Mouse (Mus musculus) midbrain, embryonic 16.5 days (tissue): ENCODE results near the gene Atg10. TPM values are rescaled to one million over a fixed set of nuclear protein-coding genes. Genes with fewer than 3 reads are reported as not detected.

Experiments
- ATAC-seq: fragments of 200-750 bp; cut with Nextera tagmentation; 2 replicates; pipeline ENCODE4 v1.8.0; 2017; ENCODE audit warnings: moderate TSS enrichment
- H3K27ac ChIP-seq: fragments of 300-500 bp; sonication (generic); 2 replicates; pipeline ENCODE4 v1.5.1; 2014; ENCODE audit warnings: mild to moderate bottlenecking, low read length, mixed read lengths
- H3K27me3 ChIP-seq: fragments of 300-500 bp; sonication (generic); 2 replicates; pipeline ENCODE4 v1.6.1; 2014; ENCODE audit warnings: low read depth, low read length, mixed read lengths; ENCODE audit not compliant: control insufficient read depth, insufficient read depth
- H3K36me3 ChIP-seq: fragments of 300-500 bp; sonication (generic); 2 replicates; pipeline ENCODE4 v1.6.1; 2014; ENCODE audit warnings: mild to moderate bottlenecking, low read length, moderate library complexity, mixed read lengths; ENCODE audit not compliant: control insufficient read depth, insufficient read depth
- H3K4me1 ChIP-seq: fragments of 300-500 bp; sonication (generic); 2 replicates; pipeline ENCODE4 v1.6.1; 2014; ENCODE audit warnings: mild to moderate bottlenecking, low read length, mixed read lengths; ENCODE audit not compliant: control insufficient read depth, insufficient read depth
- H3K4me2 ChIP-seq: fragments of 300-500 bp; sonication (generic); 2 replicates; pipeline ENCODE4 v1.6.1; 2014; ENCODE audit warnings: mild to moderate bottlenecking, low read length, mixed read lengths
- H3K4me3 ChIP-seq: fragments of 300-500 bp; sonication (generic); 2 replicates; pipeline ENCODE4 v1.5.1; 2014; ENCODE audit warnings: low read depth, mild to moderate bottlenecking, low read length, moderate library complexity, mixed read lengths
- H3K9ac ChIP-seq: fragments of 300-500 bp; sonication (generic); 2 replicates; pipeline ENCODE4 v1.6.1; 2014; ENCODE audit warnings: low read depth, low read length, mixed read lengths
- H3K9me3 ChIP-seq: fragments of 300-500 bp; sonication (generic); replicated peaks from 2 replicates; pipeline ENCODE4 v1.6.1; 2014; ENCODE audit warnings: mild to moderate bottlenecking, low read length, mixed read lengths; ENCODE audit not compliant: control insufficient read depth, poor library complexity, severe bottlenecking
- WGBS: fragments of 180-500 bp; shearing (Covaris S2); extraction: QIAGEN DNeasy Blood & Tissue Kit; methylation state at CpG from one replicate; pipeline ENCODE4 v1.1.7; 2014; 5-methylcytosine and 5-hydroxymethylcytosine counted together
- polyA plus RNA-seq: library from polyadenylated mRNA; unstranded; fragments of >200 nt; fragmentation: Nextera tagmentation; extraction: Ambion mirVana; gene quantifications from 2 replicates; pipeline ENCODE4 v1.2.1, GENCODE M21; 2015

Gene Atg10
- polyA plus RNA-seq, 1 experiment from 2014 or later = 11.9 TPM

DNA sequence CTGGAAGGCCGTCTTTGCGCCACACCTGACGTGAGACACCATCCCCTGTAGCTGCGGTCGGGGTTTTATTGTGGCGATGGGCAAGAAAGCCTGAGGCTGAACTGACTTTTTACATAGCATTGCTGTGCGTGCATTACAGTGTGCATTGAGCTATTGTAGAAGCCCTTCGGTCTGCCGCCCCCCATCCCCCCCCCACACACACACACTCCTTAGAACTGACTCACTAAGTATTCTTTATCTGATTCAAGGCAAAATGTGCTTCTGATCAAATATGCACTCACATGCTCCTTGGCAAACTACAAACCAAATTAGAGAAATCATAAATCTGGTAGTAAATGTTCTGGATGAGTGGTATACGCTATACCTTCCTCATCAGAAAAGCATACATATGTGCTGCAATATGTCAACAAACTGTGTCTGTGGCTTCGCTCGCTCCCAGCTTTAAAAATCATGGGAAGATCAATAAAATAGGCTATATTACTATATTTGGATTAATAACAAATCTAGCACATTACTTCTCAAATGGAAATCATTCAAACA, 137.3 kb downstream of the Atg10 start:
- WGBS = 91% methylated on average over 12 of the region's 12 CpGs
- Histone ChIP-seq H3K9ac (no peak overlapping the region), H3K4me2 (no peak overlapping the region), H3K27me3 (no peaks in the 10 kb centered on the region), H3K27ac (no peak overlapping the region), H3K4me3 (no peak overlapping the region), H3K36me3 (no peaks in the 10 kb centered on the region), H3K4me1 (no peaks in the 10 kb centered on the region), H3K9me3 (no peaks in the 10 kb centered on the region)
- ATAC-seq = no peak

DNA sequence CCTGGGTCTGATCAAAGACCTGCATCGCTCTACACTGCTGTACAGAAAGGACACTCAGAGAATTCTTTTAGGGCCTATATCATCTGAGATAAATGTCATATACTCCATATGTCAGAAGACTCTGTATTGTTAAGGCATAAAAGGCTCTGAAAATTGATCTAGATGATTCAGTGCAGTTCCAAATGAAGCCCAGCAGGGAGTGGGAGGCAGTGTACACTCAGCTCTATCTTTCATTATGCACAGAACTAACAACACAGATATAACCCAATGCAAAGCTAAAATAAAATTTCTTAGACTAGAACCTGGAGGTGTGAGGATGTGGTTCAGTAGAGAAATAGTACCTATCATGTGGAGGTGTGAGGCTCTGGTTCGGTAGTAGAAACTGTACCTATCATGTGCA, 151.4 kb downstream of the Atg10 start:
- H3K9me3 ChIP-seq = no peaks in the 10 kb centered on the region; the same call in 1 of the 2 replicates
- H3K9ac ChIP-seq = no peak overlapping the region
- no peak overlapping the region for H3K4me3 ChIP-seq
- H3K36me3 ChIP-seq = no peaks in the 10 kb centered on the region
- H3K4me1 ChIP-seq = no peaks in the 10 kb centered on the region
- no peak overlapping the region for H3K27ac ChIP-seq
- H3K27me3 ChIP-seq = no peaks in the 10 kb centered on the region
- no peak for ATAC-seq
- no peak overlapping the region for H3K4me2 ChIP-seq
- WGBS = 92% methylated on average over 2 of the region's 2 CpGs

DNA sequence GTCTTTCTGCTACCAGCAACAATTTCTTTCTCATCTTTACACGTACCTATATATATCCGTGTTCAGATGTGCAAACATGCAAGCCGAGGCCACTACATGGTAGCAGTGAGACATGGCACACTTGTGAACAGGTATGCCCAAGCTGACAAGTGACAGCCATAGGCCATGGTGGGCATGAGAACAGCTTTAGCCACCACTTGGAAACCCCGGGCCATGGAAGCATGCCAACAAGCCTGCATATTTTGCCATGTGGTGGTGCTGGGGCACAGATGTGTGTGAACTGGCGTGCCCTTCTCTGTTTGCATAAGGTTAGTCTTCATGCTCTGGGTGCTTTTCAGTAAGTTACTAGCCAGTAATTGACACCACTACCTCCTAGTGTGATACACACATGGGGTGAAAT, 162.9 kb downstream of the Atg10 start:
- no peak overlapping the region for H3K9ac ChIP-seq
- no peaks in the 10 kb centered on the region for H3K36me3 ChIP-seq
- ATAC-seq = no peak
- H3K9me3 ChIP-seq = no peaks in the 10 kb centered on the region
- no peak overlapping the region for H3K27ac ChIP-seq
- WGBS = 89% methylated on average over 5 of the region's 5 CpGs
- H3K4me1 ChIP-seq = no peaks in the 10 kb centered on the region
- H3K4me2 ChIP-seq = no peak overlapping the region
- H3K4me3 ChIP-seq = no peak overlapping the region
- H3K27me3 ChIP-seq = no peaks in the 10 kb centered on the region

DNA sequence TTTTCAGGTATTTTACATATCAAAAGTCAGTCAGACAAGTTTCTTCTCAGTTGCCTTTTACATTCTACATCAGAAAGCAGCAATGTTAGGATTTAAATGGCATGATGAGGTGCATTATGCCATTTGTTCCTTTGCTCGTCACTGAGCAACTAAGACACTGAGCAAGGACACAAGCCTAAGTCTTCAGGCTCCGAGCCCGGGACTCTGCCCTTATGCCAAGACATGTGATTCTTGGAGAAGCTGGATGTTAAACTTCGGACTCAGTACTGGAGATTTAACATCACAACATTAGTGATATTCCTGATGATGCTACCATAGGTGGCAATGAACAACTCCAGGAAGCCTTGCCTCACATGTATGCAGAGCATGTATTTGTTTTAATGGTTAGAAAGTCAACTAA, 175.6 kb downstream of the Atg10 start:
- no peak for ATAC-seq
- H3K27me3 ChIP-seq = no peaks in the 10 kb centered on the region
- 85% methylated on average over 4 of the region's 4 CpGs for WGBS

DNA sequence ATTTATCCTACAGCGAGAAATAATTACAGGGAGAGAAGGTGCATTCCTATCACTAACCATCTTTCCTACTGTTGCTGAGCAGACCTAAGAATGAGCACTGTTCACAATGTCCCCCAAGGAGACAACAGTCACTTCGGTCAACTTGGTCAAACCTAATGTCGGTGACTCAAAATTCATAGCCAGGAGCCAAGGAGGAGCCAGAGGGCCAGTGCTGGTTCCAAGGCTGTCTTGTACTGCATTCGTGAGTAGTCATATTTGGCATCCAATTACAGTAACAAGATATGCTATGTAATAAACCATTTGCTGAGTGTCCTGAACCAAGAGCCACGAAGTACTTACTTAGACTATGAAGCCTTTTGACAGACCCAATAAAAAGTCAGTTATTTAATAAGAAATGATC, 176.9 kb downstream of the Atg10 start:
- Histone ChIP-seq H3K27ac (no peak overlapping the region), H3K9ac (no peak overlapping the region), H3K4me3 (no peak overlapping the region), H3K27me3 (no peaks in the 10 kb centered on the region), H3K4me1 (no peaks in the 10 kb centered on the region), H3K9me3 (0 out of 2 replicates have a peak, but pooled peaks cover 6% of the 10 kb centered on the region), H3K4me2 (no peak overlapping the region), H3K36me3 (no peaks in the 10 kb centered on the region)
- no peak for ATAC-seq
- WGBS = 88% methylated on average over 5 of the region's 5 CpGs

More for the DNA sequence above, 175.6 kb downstream of the Atg10 start:
- Histone ChIP-seq H3K9ac (no peak overlapping the region), H3K27ac (no peak overlapping the region), H3K4me1 (no peaks in the 10 kb centered on the region), H3K4me2 (no peak overlapping the region), H3K4me3 (no peak overlapping the region), H3K36me3 (no peaks in the 10 kb centered on the region), H3K9me3 (0 out of 2 replicates have a peak, but pooled peaks cover 7% of the 10 kb centered on the region)

DNA sequence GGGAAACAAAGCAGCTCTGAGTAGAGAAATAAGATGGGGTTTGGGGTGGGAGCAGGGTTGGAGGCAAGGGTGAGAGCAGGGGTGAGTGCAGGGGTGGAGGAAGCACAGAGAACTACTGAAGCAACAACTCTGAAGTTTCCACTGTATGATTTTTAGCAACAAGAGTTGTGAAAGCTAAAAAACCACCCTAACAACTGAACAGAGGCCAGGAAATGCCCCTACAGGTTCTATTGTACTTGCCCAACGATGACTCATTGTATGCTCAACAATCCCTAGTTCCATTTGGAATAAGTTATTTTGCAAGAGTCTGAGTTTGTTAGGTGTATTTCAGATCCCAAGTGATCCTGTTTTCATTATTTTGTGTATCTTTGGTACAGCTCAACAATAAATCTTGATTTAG, 182.5 kb downstream of the Atg10 start:
- Histone ChIP-seq H3K36me3 (no peaks in the 10 kb centered on the region), H3K9ac (no peak overlapping the region), H3K4me1 (peaks cover 5% of the 10 kb centered on the region), H3K27ac (no peak overlapping the region), H3K27me3 (no peaks in the 10 kb centered on the region), H3K4me2 (no peak overlapping the region), H3K9me3 (no peaks in the 10 kb centered on the region), H3K4me3 (no peak overlapping the region)
- no peak for ATAC-seq
- WGBS = 76% methylated on average over 1 of the region's 1 CpGs

DNA sequence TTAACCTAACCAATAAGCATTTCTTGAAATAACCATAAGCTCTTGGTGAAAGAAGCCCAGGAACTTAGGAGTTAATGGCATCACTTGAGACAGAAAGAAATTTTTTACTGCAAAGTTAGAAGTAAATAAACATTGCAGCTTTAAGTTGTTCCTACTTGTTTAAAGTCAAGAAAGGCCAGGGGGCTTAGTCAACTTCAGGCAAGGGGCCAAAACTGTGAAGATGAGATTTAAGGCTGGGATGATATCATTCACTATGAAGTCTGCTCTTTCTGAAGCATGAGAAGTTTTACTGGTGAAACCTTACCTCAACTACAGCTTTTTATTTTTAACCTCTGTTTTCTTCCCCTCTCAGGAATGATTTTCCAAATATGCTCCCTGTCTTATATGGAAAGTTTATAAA, 183.3 kb downstream of the Atg10 start:
- Histone ChIP-seq H3K27ac (no peak overlapping the region), H3K4me2 (no peak overlapping the region)
- ATAC-seq = no peak

DNA sequence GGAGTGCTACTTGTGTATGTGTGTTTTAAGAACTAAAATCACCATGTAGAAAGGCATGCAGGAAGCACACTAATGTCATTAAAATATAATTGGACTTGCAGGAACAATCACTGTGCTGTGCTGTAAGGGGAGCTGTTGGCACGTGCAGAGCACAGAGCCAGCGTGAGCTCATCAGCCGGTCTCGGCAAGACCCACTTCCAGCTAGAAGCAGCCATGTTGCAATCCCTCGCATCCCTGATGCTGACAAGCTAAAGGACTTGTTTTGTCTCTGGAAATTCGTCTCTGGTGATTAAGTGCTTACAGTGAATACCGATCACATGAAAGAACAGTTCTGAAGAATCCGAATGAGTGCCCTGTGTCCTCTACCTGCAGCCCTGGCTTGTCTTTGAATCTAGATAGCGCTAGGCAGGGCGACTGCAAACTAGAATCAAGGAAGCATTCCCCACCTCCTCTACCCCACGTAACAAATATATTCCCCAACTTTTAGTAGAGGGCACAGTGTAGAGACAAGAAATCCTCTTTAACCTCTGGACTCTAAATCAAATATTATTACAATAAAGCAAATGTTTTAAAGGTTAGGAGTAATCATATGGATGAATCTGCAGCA, 184.5 kb downstream of the Atg10 start:
- Histone ChIP-seq H3K4me2 (peak overlapping the region; percentile 37), H3K4me3 (no peak overlapping the region), H3K4me1 (peaks cover 5% of the 10 kb centered on the region), H3K27ac (peak overlapping the region; percentile 70), H3K27me3 (no peaks in the 10 kb centered on the region), H3K9me3 (no peaks in the 10 kb centered on the region), H3K9ac (0 out of 2 replicates have a peak overlapping the region, but pooled peaks have one; percentile 38), H3K36me3 (no peaks in the 10 kb centered on the region)
- WGBS = 35% methylated on average over 11 of the region's 11 CpGs
- ATAC-seq = peak; percentile 100

More for the DNA sequence above, 183.3 kb downstream of the Atg10 start:
- Histone ChIP-seq H3K4me3 (no peak overlapping the region), H3K36me3 (no peaks in the 10 kb centered on the region), H3K9ac (no peak overlapping the region), H3K9me3 (no peaks in the 10 kb centered on the region), H3K4me1 (peaks cover 5% of the 10 kb centered on the region), H3K27me3 (no peaks in the 10 kb centered on the region)

DNA sequence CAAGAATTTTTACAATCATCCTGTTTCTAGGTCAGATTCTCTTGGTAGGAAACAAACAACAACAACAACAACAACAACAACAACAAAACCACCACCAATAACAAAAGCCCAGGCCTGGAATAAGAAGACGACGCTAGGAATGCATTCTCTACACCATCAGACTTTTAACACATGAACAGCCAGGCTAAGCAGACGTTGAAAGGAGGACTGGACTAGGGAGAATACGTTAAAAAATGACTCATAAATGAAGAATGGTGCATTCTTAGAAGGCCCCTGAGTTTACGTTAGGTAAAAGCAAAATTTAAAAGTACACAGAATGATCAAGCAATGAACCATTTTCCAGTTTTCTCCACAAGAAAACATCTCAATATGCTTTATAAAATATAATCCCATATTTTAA, 185.1 kb downstream of the Atg10 start:
- no peak overlapping the region for H3K27ac ChIP-seq
- no peak for ATAC-seq
- no peak overlapping the region for H3K4me2 ChIP-seq
- no peaks in the 10 kb centered on the region for H3K27me3 ChIP-seq
- H3K36me3 ChIP-seq = no peaks in the 10 kb centered on the region
- no peak overlapping the region for H3K4me3 ChIP-seq
- no peaks in the 10 kb centered on the region for H3K9me3 ChIP-seq
- 68% methylated on average over 5 of the region's 5 CpGs for WGBS
- no peak overlapping the region for H3K9ac ChIP-seq
- peaks cover 5% of the 10 kb centered on the region for H3K4me1 ChIP-seq
